Mouse (Mus musculus) forebrain, embryonic 14.5 days (tissue): ENCODE results near the gene Mlip. TPM values are rescaled to one million over a fixed set of nuclear protein-coding genes. Genes with fewer than 3 reads are reported as not detected.
"Not testable (repeated sequence)": the region's sequence is repeated elsewhere in the genome, so short reads cannot be mapped to it uniquely, and the experiment has no call there.

Experiments
- ATAC-seq: fragments of 200-750 bp; cut with Nextera tagmentation; 2 replicates; pipeline ENCODE4 v1.8.0; 2017; ENCODE audit warnings: mild to moderate bottlenecking, moderate library complexity
- DNase-seq: peaks from one replicate; pipeline ENCODE4 v3.0.0-alpha.2; 2015; ENCODE audit warnings: low spot score
- H3K27ac ChIP-seq: fragments of 300-500 bp; sonication (generic); 2 replicates; pipeline ENCODE4 v1.5.1; 2014; ENCODE audit warnings: low read depth, mild to moderate bottlenecking, control low read depth, low read length, moderate library complexity
- H3K27me3 ChIP-seq: fragments of 300-500 bp; sonication (generic); replicated peaks from 2 replicates; pipeline ENCODE4 v1.6.1; 2014; ENCODE audit warnings: low read length, control low read depth, mixed read lengths; ENCODE audit not compliant: control insufficient read depth, insufficient read depth
- H3K36me3 ChIP-seq: fragments of 300-500 bp; sonication (generic); 2 replicates; pipeline ENCODE4 v1.6.1; 2014; ENCODE audit warnings: low read length, control low read depth; ENCODE audit not compliant: control insufficient read depth, insufficient read depth
- H3K4me1 ChIP-seq: fragments of 300-500 bp; sonication (generic); 2 replicates; pipeline ENCODE4 v1.6.1; 2014; ENCODE audit warnings: antibody characterized with exemption, low read length, control low read depth; ENCODE audit not compliant: control insufficient read depth, insufficient read depth
- H3K4me2 ChIP-seq: fragments of 300-500 bp; sonication (generic); 2 replicates; pipeline ENCODE4 v1.6.1; 2014; ENCODE audit warnings: mild to moderate bottlenecking, control low read depth, low read length
- H3K4me3 ChIP-seq: fragments of 300-500 bp; sonication (generic); 2 replicates; pipeline ENCODE4 v1.5.1; 2014; ENCODE audit warnings: low read depth, low read length, control low read depth
- H3K9ac ChIP-seq: fragments of 300-500 bp; sonication (generic); 2 replicates; pipeline ENCODE4 v1.6.1; 2014; ENCODE audit warnings: mild to moderate bottlenecking, low read length, control low read depth, moderate library complexity
- H3K9me3 ChIP-seq: fragments of 300-500 bp; sonication (generic); replicated peaks from 2 replicates; pipeline ENCODE4 v1.6.1; 2016; ENCODE audit warnings: low read length, control low read depth, mixed read lengths; ENCODE audit not compliant: control insufficient read depth
- WGBS: fragments of 180-500 bp; shearing (Covaris S2); extraction: QIAGEN DNeasy Blood & Tissue Kit; methylation state at CpG from one replicate; pipeline ENCODE4 v1.1.7; 2014; 5-methylcytosine and 5-hydroxymethylcytosine counted together
- polyA plus RNA-seq: library from polyadenylated mRNA; unstranded; fragments of >200 nt; fragmentation: Nextera tagmentation; extraction: Ambion mirVana; gene quantifications from 2 replicates; pipeline ENCODE4 v1.2.1, GENCODE M21; 2014

The Mlip gene
- polyA plus RNA-seq, 1 experiment from 2014 or later, result 1.3 TPM

GRCm38 (mm10) chr9:77364681-77365080 lies 11.9 kb upstream of the Mlip start:
- not testable (repeated sequence) for H3K9ac ChIP-seq, H3K4me3 ChIP-seq, H3K4me2 ChIP-seq, DNase-seq, H3K9me3 ChIP-seq, H3K27me3 ChIP-seq, H3K27ac ChIP-seq, H3K4me1 ChIP-seq, H3K36me3 ChIP-seq, ATAC-seq
- WGBS, result 64% methylated on average over 9 of the region's 9 CpGs

- Histone ChIP-seq H3K4me2 (no peak overlapping the region), H3K9me3 (no peaks in the 10 kb centered on the region), H3K27me3 (no peaks in the 10 kb centered on the region), H3K27ac (no peak overlapping the region), H3K4me1 (no peaks in the 10 kb centered on the region), H3K9ac (no peak overlapping the region), H3K36me3 (no peaks in the 10 kb centered on the region), H3K4me3 (no peak overlapping the region)
- no peak for DNase-seq
- no peak for ATAC-seq
These were observed 10.1 kb upstream of the Mlip start for GRCm38 (mm10) chr9:77362906-77363305.

GRCm38 (mm10) chr9:77360654-77361053 lies 7.9 kb upstream of the Mlip start:
- no peak overlapping the region for H3K4me2 ChIP-seq
- H3K36me3 ChIP-seq, result no peaks in the 10 kb centered on the region
- no peak overlapping the region for H3K4me3 ChIP-seq
- H3K9me3 ChIP-seq, result no peaks in the 10 kb centered on the region
- H3K27me3 ChIP-seq, result no peaks in the 10 kb centered on the region
- H3K27ac ChIP-seq, result no peak overlapping the region
- no peak overlapping the region for H3K9ac ChIP-seq
- WGBS, result 92% methylated on average over 8 of the region's 8 CpGs
- ATAC-seq, result no peak
- H3K4me1 ChIP-seq, result no peaks in the 10 kb centered on the region
- DNase-seq, result no peak

GRCm38 (mm10) chr9:77359278-77359973 lies 6.7 kb upstream of the Mlip start:
- DNase-seq (no peak), ATAC-seq (no peak; the same call in 1 of the 2 replicates)
- Histone ChIP-seq H3K36me3 (no peaks in the 10 kb centered on the region), H3K27ac (no peak overlapping the region), H3K4me2 (no peak overlapping the region), H3K27me3 (no peaks in the 10 kb centered on the region), H3K4me1 (no peaks in the 10 kb centered on the region), H3K4me3 (no peak overlapping the region), H3K9me3 (no peaks in the 10 kb centered on the region), H3K9ac (no peak overlapping the region)
- WGBS, result 69% methylated on average over 10 of the region's 10 CpGs

- Histone ChIP-seq H3K4me3 (no peak overlapping the region), H3K36me3 (no peaks in the 10 kb centered on the region), H3K4me1 (no peaks in the 10 kb centered on the region), H3K9ac (no peak overlapping the region), H3K4me2 (no peak overlapping the region), H3K27ac (no peak overlapping the region), H3K9me3 (no peaks in the 10 kb centered on the region), H3K27me3 (no peaks in the 10 kb centered on the region)
- ATAC-seq, result no peak
- no peak for DNase-seq
- 80% methylated on average over 4 of the region's 4 CpGs for WGBS
These were observed 1.2 kb upstream of the Mlip start for GRCm38 (mm10) chr9:77353942-77354341.

- H3K4me1 ChIP-seq, result no peaks in the 10 kb centered on the region
- no peak overlapping the region for H3K9ac ChIP-seq
- H3K27me3 ChIP-seq, result no peaks in the 10 kb centered on the region
- no peak for ATAC-seq
- no peak overlapping the region for H3K4me3 ChIP-seq
- H3K36me3 ChIP-seq, result no peaks in the 10 kb centered on the region
- DNase-seq, result no peak
- H3K27ac ChIP-seq, result no peak overlapping the region
- 90% methylated on average over 7 of the region's 7 CpGs for WGBS
- H3K4me2 ChIP-seq, result no peak overlapping the region
- no peaks in the 10 kb centered on the region for H3K9me3 ChIP-seq
These were observed 5.1 kb downstream of the Mlip start for GRCm38 (mm10) chr9:77347704-77348103.

- H3K27ac ChIP-seq, result no peak overlapping the region
These were observed 8.5 kb downstream of the Mlip start for GRCm38 (mm10) chr9:77344318-77344717.

GRCm38 (mm10) chr9:77340159-77340862 lies 12.5 kb downstream of the Mlip start:
- Histone ChIP-seq H3K27ac (0 out of 2 replicates have a peak overlapping the region, but pooled peaks have one; percentile 27), H3K27me3 (no peaks in the 10 kb centered on the region), H3K9ac (peak overlapping the region; percentile 9; the same call in 1 of the 2 replicates), H3K4me1 (peaks cover 5% of the 10 kb centered on the region), H3K4me3 (peak overlapping the region; percentile 13), H3K36me3 (no peaks in the 10 kb centered on the region), H3K4me2 (peak overlapping the region; percentile 39), H3K9me3 (no peaks in the 10 kb centered on the region)
- DNase-seq (peak; percentile 81), ATAC-seq (peak; percentile 84)
- WGBS, result 18% methylated on average over 18 of the region's 18 CpGs

More at GRCm38 (mm10) chr9:77344318-77344717, 8.5 kb downstream of the Mlip start:
- no peaks in the 10 kb centered on the region for H3K36me3 ChIP-seq
- no peak overlapping the region for H3K9ac ChIP-seq
- ATAC-seq, result no peak
- H3K4me2 ChIP-seq, result no peak overlapping the region
- H3K9me3 ChIP-seq, result no peaks in the 10 kb centered on the region
- DNase-seq, result no peak
- no peaks in the 10 kb centered on the region for H3K27me3 ChIP-seq
- no peak overlapping the region for H3K4me3 ChIP-seq
- H3K4me1 ChIP-seq, result peaks cover 5% of the 10 kb centered on the region
- WGBS, result 88% methylated on average over 7 of the region's 7 CpGs
